ENCODE assay signal across 8 mouse cellular contexts in genomic region chr9:114844017-114844662, GRCm38 (mm10). TPM values are rescaled to one million over a fixed set of nuclear protein-coding genes. Genes with fewer than 3 reads are reported as not detected.
DNase-seq lines count a peak whose midpoint lies in the region; ATAC-seq and TF ChIP-seq lines count a peak whose summit lies in the region.

Gene Cmtm8, minus strand, starts transcription at chr9:114844156.

- peak within 1 kb of the TSS; percentile 100 for H3K4me2 ChIP-seq in hindbrain, embryonic 14.5 days (replicated peaks)

- under 1% methylated on average over 24 of the region's 43 CpGs for WGBS in hindbrain, embryonic 14.5 days

- peak within 1 kb of the TSS; percentile 62 for H3K9ac ChIP-seq in hindbrain, embryonic 14.5 days

- peak; percentile 21; the same call in 1 of the 2 replicates for TF ChIP-seq CTCF in gastrocnemius, adult 2 months (IDR thresholded peaks at IDR 0.05)

- peak; percentile 68 for DNase-seq in R1 (ENCODE audit: low read depth, low spot score)
- peak; percentile 21 for DNase-seq in cerebellum, adult 9-11 months
- DNase-seq in gastrocnemius, adult 2 months, result peak; percentile 85
- DNase-seq in hindbrain, embryonic 14.5 days (ENCODE audit: low spot score), result peak; percentile 32
- peak; percentile 12 to 23 for DNase-seq in left cerebral cortex, postnatal 25 days (ENCODE audit: low spot score in 2 of 2)
- peak; percentile 32 to 36 for DNase-seq in right cerebral cortex, postnatal 10 days (ENCODE audit: low spot score in 2 of 2)
- DNase-seq in urinary bladder, postnatal 36 days (ENCODE audit: low spot score in 2 of 2), result peak; percentile 10 to 38

- H3K27ac ChIP-seq in gastrocnemius, adult 2 months, result peak within 1 kb of the TSS; percentile 78
- 0 out of 2 replicates have a peak within 1 kb of the TSS, but pooled peaks have one; percentile 26 for H3K27ac ChIP-seq in hindbrain, embryonic 14.5 days

- no peaks in the 10 kb centered on the region for H3K36me3 ChIP-seq in hindbrain, embryonic 14.5 days (replicated peaks; ENCODE audit: control insufficient read depth, insufficient read depth)

- H3K4me1 ChIP-seq in hindbrain, embryonic 14.5 days (replicated peaks; ENCODE audit: control insufficient read depth, insufficient read depth, low read length), result peaks cover 5% of the 10 kb centered on the region; the same call in 1 of the 2 replicates

- ATAC-seq in hindbrain, embryonic 14.5 days (ENCODE audit: low FRiP score), result peak; percentile 83
- ATAC-seq in megakaryocyte progenitor cell, adult 5-6 weeks (replicated peaks; ENCODE audit: poor library complexity), result peak; percentile 83

- intact Hi-C loops in gastrocnemius, adult 2 months (cut with DNase I), result no loop called here
- intact Hi-C loops in left cerebral cortex, postnatal 25 days (cut with DNase I), result no loop called here

- peaks cover 25% of the 10 kb centered on the region for H3K27me3 ChIP-seq in hindbrain, embryonic 14.5 days (ENCODE audit: control insufficient read depth, insufficient read depth, low read length)

- no peaks in the 10 kb centered on the region for H3K9me3 ChIP-seq in hindbrain, embryonic 14.5 days (ENCODE audit: control insufficient read depth, low read length)

- H3K4me3 ChIP-seq in gastrocnemius, adult 2 months, result peak within 1 kb of the TSS; percentile 93
- H3K4me3 ChIP-seq in hindbrain, embryonic 14.5 days (replicated peaks; ENCODE audit: low read length), result peak within 1 kb of the TSS; percentile 66

RNA-seq across cellular contexts. Expression of gene Cmtm8, which starts in this region (rescaled TPM):
- total RNA-seq in gastrocnemius, adult 2 months (2021), result 1 to 10 TPM; 2.0 to 2.1 TPM
- 10.1 and 14.3 TPM in 2 replicates for polyA plus RNA-seq in hindbrain, embryonic 14.5 days (2014; fragmentation: Nextera tagmentation; extraction: Ambion mirVana)
- 1 to 10 TPM; 2.2 to 2.5 TPM for total RNA-seq in left cerebral cortex, postnatal 25 days (2021)
- total RNA-seq in megakaryocyte progenitor cell, adult 5-6 weeks (2015), result 1.0 and 2.8 TPM in 2 replicates
- 0.79 and 2.0 TPM in 2 replicates for total RNA-seq in megakaryocyte progenitor cell, adult 5-6 weeks (2017)

Comparison
In these comparisons a context has a peak if more than half of its experiments do, and no peak if none do; other contexts are left out.
1. Peak in every context shown above with its lines: DNase-seq, ATAC-seq, H3K4me3 ChIP-seq and H3K27ac ChIP-seq.
2. DNase-seq: peak in every context shown above with its lines; median percentile 85 in gastrocnemius, adult 2 months; 68 in R1; 34 in right cerebral cortex, postnatal 10 days; 32 in hindbrain, embryonic 14.5 days; 24 in urinary bladder, postnatal 36 days; 21 in cerebellum, adult 9-11 months; 18 in left cerebral cortex, postnatal 25 days.